Mouse (Mus musculus) CD8-positive naive resting alpha-beta T cell, adult 57 days (primary cell): ENCODE results near the gene Hbq1b. TPM values are rescaled to one million over a fixed set of nuclear protein-coding genes. Genes with fewer than 3 reads are reported as not detected.

Experiments used
- total RNA-seq: library from RNA; stranded (reverse); gene quantifications from one replicate; pipeline ENCODE4 v1.2.4, GENCODE M21; 2023

The Hbq1b gene
- total RNA-seq: not detected

GRCm38 (mm10) chr11:32286695-32287492, at the start of gene Hbq1b:
TSS of gene Hbq1b (plus strand) at chr11:32286965.

DNA sequence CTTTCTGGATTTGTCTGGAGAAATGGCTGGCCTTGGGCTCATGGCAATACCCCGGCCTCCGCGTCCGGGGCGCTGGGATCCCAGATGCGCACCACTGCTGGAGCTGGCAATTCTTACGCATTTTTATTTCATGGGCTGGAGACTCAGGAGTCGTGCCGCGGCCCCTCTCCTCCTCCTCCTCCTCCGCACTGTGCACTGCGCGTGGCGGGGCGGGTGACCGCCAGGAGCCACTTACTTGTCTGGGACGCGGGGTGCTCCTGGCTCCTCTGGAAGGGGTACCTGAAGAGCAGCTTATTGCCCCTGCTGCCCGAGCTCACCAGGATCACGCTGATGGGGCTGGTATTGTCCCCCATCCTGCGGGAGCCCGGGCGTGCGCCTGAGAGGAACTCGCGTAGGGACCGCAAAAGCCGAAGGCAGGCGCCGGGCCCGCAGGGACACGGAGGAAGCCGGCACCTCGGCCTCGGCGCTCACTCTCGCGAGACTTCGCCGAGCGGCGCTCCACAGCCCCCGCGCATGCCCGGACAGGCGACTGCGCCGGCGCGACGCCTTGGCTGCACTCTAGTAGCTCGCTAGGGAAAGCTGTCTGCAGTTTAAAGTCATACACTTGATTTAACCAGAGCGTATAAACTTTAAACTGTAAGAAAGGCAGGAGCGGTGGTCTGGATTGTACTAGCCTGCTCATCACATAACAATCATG, 19.4 kb upstream of the Hbq1b start, which contains the start of gene Nprl3:
Gene Nprl3, minus strand, starts transcription at position 520 of the 697 bp plus-strand sequence.

DNA sequence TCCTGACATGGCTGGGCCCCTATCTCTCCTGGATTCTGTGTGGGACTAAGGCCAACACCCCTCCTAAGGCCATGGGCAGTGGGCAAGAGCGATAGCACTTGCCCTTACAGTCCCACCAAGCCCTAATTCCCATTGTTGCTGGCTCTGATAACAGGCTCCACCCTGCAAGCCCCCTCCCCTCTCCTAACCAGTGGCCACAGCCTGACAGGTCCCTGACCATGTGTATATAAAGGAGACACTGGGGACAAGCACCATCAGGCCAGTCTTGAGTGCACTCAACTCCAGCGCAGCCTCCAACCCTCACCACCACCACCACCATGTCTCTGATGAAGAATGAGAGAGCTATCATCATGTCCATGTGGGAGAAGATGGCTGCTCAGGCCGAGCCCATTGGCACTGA, 10.4 kb upstream of the Hbq1b start, which contains the start of gene Hba-x:
Gene Hba-x, plus strand, starts transcription at position 54 of the 400 bp plus-strand sequence.

GRCm38 (mm10) chr11:32283091-32283777, 3.5 kb upstream of the Hbq1b start, which contains the start of gene Hba-a1:
TSS of gene Hba-a1 (plus strand) at chr11:32283511.

GRCm38 (mm10) chr11:32296203-32296602, 9.4 kb downstream of the Hbq1b start, which contains the start of gene Hba-a2:
TSS of gene Hba-a2 (plus strand) at chr11:32296489.

DNA sequence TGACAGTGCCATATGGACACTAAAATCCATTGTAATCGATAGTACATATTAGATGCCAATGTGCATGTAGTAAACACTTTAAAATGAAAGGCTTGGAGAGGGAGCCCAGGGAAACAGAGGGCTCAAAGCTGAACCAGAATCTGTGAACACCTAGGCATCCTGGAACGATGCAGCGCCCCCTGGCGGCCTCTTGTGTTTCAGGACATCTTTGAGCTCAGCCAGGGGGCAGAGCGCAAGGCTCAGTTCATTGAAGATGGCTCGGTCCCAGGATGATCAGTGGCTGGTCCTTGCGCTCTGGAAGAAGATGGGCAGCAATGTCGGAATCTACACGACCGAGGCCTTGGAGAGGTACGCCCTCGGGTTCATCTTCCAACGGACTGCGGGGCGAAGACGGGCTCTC, 13.1 kb downstream of the Hbq1b start, which contains the start of gene Hbq1a:
Gene Hbq1a, plus strand, starts transcription at position 205 of the 400 bp plus-strand sequence.

Other genes with a start within 250 kb of the Hbq1b start
- gene Il9r, start 86.7 kb upstream of the Hbq1b start, total RNA-seq: 3.6 TPM
- gene Snrnp25, start 81.5 kb upstream of the Hbq1b start, total RNA-seq: 11.9 TPM
- gene Rhbdf1, start 64.7 kb upstream of the Hbq1b start, total RNA-seq: 1.6 TPM
- 26.3 TPM for gene Mpg, start 60.5 kb upstream of the Hbq1b start, total RNA-seq
- 58.9 TPM for gene Nprl3, start 19.3 kb upstream of the Hbq1b start, total RNA-seq
- not detected for gene Hba-x, start 10.6 kb upstream of the Hbq1b start, total RNA-seq
- gene Hba-a1, start 3.5 kb upstream of the Hbq1b start, total RNA-seq: 2,526 TPM
- gene Hba-a2, start 9.5 kb downstream of the Hbq1b start, total RNA-seq: 1,657 TPM
- not detected for gene Hbq1a, start 13.1 kb downstream of the Hbq1b start, total RNA-seq
- 0.12 TPM for gene Sh3pxd2b, start 60.9 kb downstream of the Hbq1b start, total RNA-seq
- 4.9 TPM for gene Ubtd2, start 168.4 kb downstream of the Hbq1b start, total RNA-seq
- 3.2 TPM for gene Efcab9, start 245.1 kb downstream of the Hbq1b start, total RNA-seq
- gene Stk10, start 246.3 kb downstream of the Hbq1b start, total RNA-seq: 273 TPM